Mouse (Mus musculus) intestine, postnatal 0 days (tissue): ENCODE measurements around the gene Coro2b. TPM values are rescaled to one million over a fixed set of nuclear protein-coding genes. Genes with fewer than 3 reads are reported as not detected.

ENCODE experiments used
- ATAC-seq: fragments of 200-750 bp; cut with Nextera tagmentation; 2 replicates; pipeline ENCODE4 v1.8.0; 2017; ENCODE audit warnings: mild to moderate bottlenecking, moderate TSS enrichment, moderate library complexity
- H3K27ac ChIP-seq: fragments of 300-500 bp; sonication (generic); 2 replicates; pipeline ENCODE4 v1.5.1; 2014; ENCODE audit warnings: mild to moderate bottlenecking, low read depth, low read length, moderate library complexity
- H3K27me3 ChIP-seq: fragments of 300-500 bp; sonication (generic); replicated peaks from 2 replicates; pipeline ENCODE4 v1.6.1; 2014; ENCODE audit warnings: low read length, mixed read lengths; ENCODE audit not compliant: control insufficient read depth, insufficient read depth
- H3K36me3 ChIP-seq: fragments of 300-500 bp; sonication (generic); 2 replicates; pipeline ENCODE4 v1.6.1; 2014; ENCODE audit warnings: mild to moderate bottlenecking, moderate library complexity; ENCODE audit not compliant: control insufficient read depth, insufficient read depth
- H3K4me1 ChIP-seq: fragments of 300-500 bp; sonication (generic); replicated peaks from 2 replicates; pipeline ENCODE4 v1.6.1; 2014; ENCODE audit warnings: antibody characterized with exemption, low read length, mixed read lengths; ENCODE audit not compliant: control insufficient read depth, insufficient read depth
- H3K4me2 ChIP-seq: fragments of 300-500 bp; sonication (generic); replicated peaks from 2 replicates; pipeline ENCODE4 v1.6.1; 2014; ENCODE audit warnings: low read depth, mild to moderate bottlenecking, moderate library complexity
- H3K4me3 ChIP-seq: fragments of 300-500 bp; sonication (generic); 2 replicates; pipeline ENCODE4 v1.5.1; 2014; ENCODE audit warnings: low read depth, low read length
- H3K9ac ChIP-seq: fragments of 300-500 bp; sonication (generic); 2 replicates; pipeline ENCODE4 v1.6.1; 2014; ENCODE audit warnings: mild to moderate bottlenecking, low read depth, low read length
- H3K9me3 ChIP-seq: fragments of 300-500 bp; sonication (generic); 2 replicates; pipeline ENCODE4 v1.6.1; 2016; ENCODE audit warnings: mixed run types; ENCODE audit not compliant: control insufficient read depth
- CTCF ChIP-seq: sonication (generic); IDR thresholded peaks from 2 replicates; pipeline ENCODE4 v1.5.1; 2016; ENCODE audit warnings: low read depth, mild to moderate bottlenecking, control low read depth, antibody characterized with exemption, moderate library complexity
- WGBS: fragments of 180-500 bp; shearing (Covaris S2); extraction: QIAGEN DNeasy Blood & Tissue Kit; methylation state at CpG from one replicate; pipeline ENCODE4 v1.1.7; 2014; 5-methylcytosine and 5-hydroxymethylcytosine counted together
- polyA plus RNA-seq: library from polyadenylated mRNA; unstranded; fragments of >200 nt; fragmentation: Nextera tagmentation; extraction: Ambion mirVana; gene quantifications from 2 replicates; pipeline ENCODE4 v1.2.1, GENCODE M21; 2015

The Coro2b gene
- polyA plus RNA-seq, 1 experiment from 2014 or later, result 2.9 TPM

- ATAC-seq, result no peak
These were observed 23.2 kb upstream of the Coro2b start for GRCm38 (mm10) chr9:62560006-62560405.

GRCm38 (mm10) chr9:62559446-62559845 is 22.6 kb upstream of the Coro2b start:
- 83% methylated on average over 3 of the region's 3 CpGs for WGBS
- Histone ChIP-seq H3K36me3 (no peaks in the 10 kb centered on the region), H3K27ac (no peak overlapping the region)

More at GRCm38 (mm10) chr9:62560006-62560405, 23.2 kb upstream of the Coro2b start:
- Histone ChIP-seq H3K27me3 (no peaks in the 10 kb centered on the region), H3K4me2 (no peak overlapping the region), H3K27ac (no peak overlapping the region), H3K9ac (no peak overlapping the region), H3K9me3 (no peaks in the 10 kb centered on the region), H3K36me3 (no peaks in the 10 kb centered on the region), H3K4me1 (no peaks in the 10 kb centered on the region), H3K4me3 (no peak overlapping the region)
- 0 out of 2 replicates have a peak, but pooled peaks have one; percentile 14 for TF ChIP-seq CTCF
- 45% methylated on average over 5 of the region's 5 CpGs for WGBS

GRCm38 (mm10) chr9:62558058-62558457 is 21.2 kb upstream of the Coro2b start:
- Histone ChIP-seq H3K27ac (no peak overlapping the region), H3K4me1 (no peaks in the 10 kb centered on the region), H3K36me3 (no peaks in the 10 kb centered on the region), H3K9me3 (no peaks in the 10 kb centered on the region), H3K4me3 (no peak overlapping the region), H3K9ac (no peak overlapping the region), H3K4me2 (no peak overlapping the region), H3K27me3 (no peaks in the 10 kb centered on the region)
- TF ChIP-seq CTCF, result no peak
- WGBS, result 91% methylated on average over 8 of the region's 8 CpGs
- no peak for ATAC-seq

More at GRCm38 (mm10) chr9:62559446-62559845, 22.6 kb upstream of the Coro2b start:
- Histone ChIP-seq H3K9me3 (no peaks in the 10 kb centered on the region), H3K27me3 (no peaks in the 10 kb centered on the region), H3K4me3 (no peak overlapping the region), H3K4me2 (no peak overlapping the region), H3K9ac (no peak overlapping the region), H3K4me1 (no peaks in the 10 kb centered on the region)
- TF ChIP-seq CTCF, result no peak
- no peak for ATAC-seq

- WGBS, result 94% methylated on average over 6 of the region's 6 CpGs
These were observed 19.9 kb upstream of the Coro2b start for GRCm38 (mm10) chr9:62556748-62557147.

GRCm38 (mm10) chr9:62555258-62555856 is 18.5 kb upstream of the Coro2b start:
- Histone ChIP-seq H3K4me2 (no peak overlapping the region), H3K36me3 (no peaks in the 10 kb centered on the region), H3K4me3 (no peak overlapping the region), H3K9me3 (no peaks in the 10 kb centered on the region), H3K9ac (no peak overlapping the region), H3K4me1 (no peaks in the 10 kb centered on the region), H3K27me3 (no peaks in the 10 kb centered on the region), H3K27ac (no peak overlapping the region)
- TF ChIP-seq CTCF, result peak; percentile 78
- no peak for ATAC-seq
- WGBS, result 69% methylated on average over 5 of the region's 5 CpGs

More at GRCm38 (mm10) chr9:62556748-62557147, 19.9 kb upstream of the Coro2b start:
- no peak for TF ChIP-seq CTCF
- Histone ChIP-seq H3K4me2 (no peak overlapping the region), H3K9me3 (no peaks in the 10 kb centered on the region), H3K4me3 (no peak overlapping the region), H3K27ac (no peak overlapping the region), H3K4me1 (no peaks in the 10 kb centered on the region), H3K27me3 (no peaks in the 10 kb centered on the region), H3K36me3 (no peaks in the 10 kb centered on the region), H3K9ac (no peak overlapping the region)
- ATAC-seq, result no peak

- Histone ChIP-seq H3K9ac (no peak overlapping the region), H3K4me1 (no peaks in the 10 kb centered on the region), H3K9me3 (no peaks in the 10 kb centered on the region), H3K27ac (no peak overlapping the region), H3K4me3 (no peak overlapping the region), H3K27me3 (no peaks in the 10 kb centered on the region), H3K4me2 (no peak overlapping the region), H3K36me3 (no peaks in the 10 kb centered on the region)
- no peak for ATAC-seq
- no peak for TF ChIP-seq CTCF
- whole genome bisulfite sequencing, result 53% methylated on average over 3 of the region's 3 CpGs
These were observed 17.8 kb upstream of the Coro2b start for GRCm38 (mm10) chr9:62554606-62555005.
